Mouse (Mus musculus) embryonic facial prominence, embryonic 11.5 days (tissue): ENCODE results near the gene Arhgef10l. TPM values are rescaled to one million over a fixed set of nuclear protein-coding genes. Genes with fewer than 3 reads are reported as not detected.

Experiments used
- ATAC-seq: fragments of 200-750 bp; cut with Nextera tagmentation; replicated peaks from 2 replicates; pipeline ENCODE4 v1.8.0; 2017; ENCODE audit warnings: low read depth; ENCODE audit not compliant: insufficient number of reproducible peaks, low FRiP score, low TSS enrichment
- DNase-seq: peaks from one replicate; pipeline ENCODE4 v3.0.0-alpha.2; 2015; ENCODE audit warnings: low spot score
- H3K27ac ChIP-seq: fragments of 300-500 bp; sonication (generic); replicated peaks from 2 replicates; pipeline ENCODE4 v1.5.1; 2014; ENCODE audit warnings: mild to moderate bottlenecking, low read depth, low read length, control low read depth
- H3K27me3 ChIP-seq: fragments of 300-500 bp; sonication (generic); 2 replicates; pipeline ENCODE4 v1.6.1; 2014; ENCODE audit warnings: mild to moderate bottlenecking, low read length, moderate library complexity, mixed read lengths; ENCODE audit not compliant: control insufficient read depth, insufficient read depth
- H3K36me3 ChIP-seq: fragments of 300-500 bp; sonication (generic); replicated peaks from 2 replicates; pipeline ENCODE4 v1.6.1; 2014; ENCODE audit warnings: low read depth, mild to moderate bottlenecking, low read length, moderate library complexity, mixed read lengths; ENCODE audit not compliant: control insufficient read depth, insufficient read depth
- H3K4me1 ChIP-seq: fragments of 300-500 bp; sonication (generic); 2 replicates; pipeline ENCODE4 v1.6.1; 2014; ENCODE audit warnings: low read length, mixed read lengths; ENCODE audit not compliant: control insufficient read depth, insufficient read depth
- H3K4me2 ChIP-seq: fragments of 300-500 bp; sonication (generic); 2 replicates; pipeline ENCODE4 v1.6.1; 2014; ENCODE audit warnings: low read depth, mild to moderate bottlenecking, control low read depth, low read length, moderate library complexity
- H3K4me3 ChIP-seq: fragments of 300-500 bp; sonication (generic); 2 replicates; pipeline ENCODE4 v1.5.1; 2014; ENCODE audit warnings: low read depth, low read length, control low read depth
- H3K9ac ChIP-seq: fragments of 300-500 bp; sonication (generic); replicated peaks from 2 replicates; pipeline ENCODE4 v1.6.1; 2014; ENCODE audit warnings: mild to moderate bottlenecking, control low read depth, low read length
- H3K9me3 ChIP-seq: fragments of 300-500 bp; sonication (generic); replicated peaks from 2 replicates; pipeline ENCODE4 v1.6.1; 2016; ENCODE audit warnings: mild to moderate bottlenecking, low read length, inconsistent platforms, mixed read lengths; ENCODE audit not compliant: control insufficient read depth
- WGBS: fragments of 180-500 bp; shearing (Covaris S2); extraction: QIAGEN DNeasy Blood & Tissue Kit; methylation state at CpG from one replicate; pipeline ENCODE4 v1.1.7; 2014; 5-methylcytosine and 5-hydroxymethylcytosine counted together
- microRNA-seq: library from miRNA; unstranded; fragments of <30 nt; microRNA quantifications from one replicate; pipeline ENCODE4, GENCODE M21; 2016; ENCODE audit warnings: borderline number of aligned reads
- polyA plus RNA-seq: library from polyadenylated mRNA; unstranded; fragments of >200 nt; fragmentation: Nextera tagmentation; extraction: Ambion mirVana; gene quantifications from 2 replicates; pipeline ENCODE4 v1.2.1, GENCODE M21; 2014

The Arhgef10l gene
- polyA plus RNA-seq, 1 experiment from 2014 or later, result 10.5 TPM

DNA sequence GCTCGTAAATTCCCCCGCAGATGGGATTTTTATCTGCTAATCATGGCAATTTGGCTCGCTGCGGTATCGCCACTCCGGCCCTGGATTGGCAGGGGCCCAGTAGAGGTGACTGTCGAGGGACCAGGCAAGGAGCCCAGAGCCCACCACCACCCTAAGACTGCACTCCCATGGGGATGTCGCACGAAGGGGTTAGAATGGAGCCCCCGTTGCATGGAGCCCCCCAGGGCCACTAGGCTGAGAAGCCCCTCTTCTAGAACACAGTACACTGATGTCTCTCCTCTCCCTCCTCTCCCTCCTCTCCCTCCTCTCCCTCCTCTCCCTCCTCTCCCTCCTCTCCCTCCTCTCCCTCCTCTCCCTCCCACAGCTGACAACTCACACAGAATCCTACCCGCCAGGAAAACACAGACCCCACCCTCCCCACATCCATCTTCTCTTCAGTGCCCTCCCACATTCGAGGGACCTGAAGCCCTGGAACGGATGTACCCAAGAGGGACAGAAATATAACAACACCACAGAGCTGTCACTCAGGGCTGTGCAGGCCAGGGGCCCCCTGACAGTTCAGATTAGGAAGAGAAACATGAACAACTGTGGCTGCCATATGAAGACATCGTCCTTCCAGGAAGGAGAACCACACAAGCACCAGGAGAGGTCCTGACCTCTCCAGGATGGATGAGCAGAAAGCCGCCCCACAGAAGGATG lies 185.3 kb downstream of the Arhgef10l start:
- DNase-seq (no peak), ATAC-seq (no peak)
- no peak overlapping the region for H3K27ac ChIP-seq
- H3K4me2 ChIP-seq, result no peak overlapping the region
- no peak overlapping the region for H3K4me3 ChIP-seq
- WGBS, result 43% methylated on average over 15 of the region's 15 CpGs
- no peaks in the 10 kb centered on the region for H3K36me3 ChIP-seq
- no peak overlapping the region for H3K9ac ChIP-seq
- no peaks in the 10 kb centered on the region for H3K9me3 ChIP-seq
- H3K27me3 ChIP-seq, result no peaks in the 10 kb centered on the region
- peaks cover 5% of the 10 kb centered on the region; the same call in 1 of the 2 replicates for H3K4me1 ChIP-seq

DNA sequence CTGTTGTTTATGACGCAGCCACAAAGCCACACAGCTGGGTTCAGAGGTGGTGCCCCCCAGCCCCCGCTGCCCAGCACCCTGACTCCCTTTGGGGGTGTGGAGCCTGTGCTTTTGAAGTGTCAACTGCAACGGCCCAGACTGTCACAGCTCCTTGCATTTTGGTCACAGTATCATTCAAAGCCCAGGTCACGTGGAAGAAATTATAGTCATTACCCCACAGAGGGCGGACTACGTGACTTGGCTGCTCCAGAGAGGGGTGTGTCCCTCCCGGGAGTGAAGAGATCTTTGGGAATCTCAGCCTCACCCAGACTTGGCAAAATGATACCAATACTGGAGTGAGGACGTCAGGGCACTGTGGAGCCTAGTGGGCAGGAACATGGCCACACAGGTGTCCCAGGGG lies 190.6 kb downstream of the Arhgef10l start:
- peaks cover 3% of the 10 kb centered on the region; the same call in 1 of the 2 replicates for H3K4me1 ChIP-seq
- H3K9ac ChIP-seq, result no peak overlapping the region
- H3K27ac ChIP-seq, result no peak overlapping the region
- DNase-seq (no peak), ATAC-seq (no peak)
- 59% methylated on average over 8 of the region's 8 CpGs for WGBS
- H3K36me3 ChIP-seq, result no peaks in the 10 kb centered on the region
- H3K4me2 ChIP-seq, result no peak overlapping the region
- H3K4me3 ChIP-seq, result no peak overlapping the region
- no peaks in the 10 kb centered on the region for H3K27me3 ChIP-seq
- H3K9me3 ChIP-seq, result no peaks in the 10 kb centered on the region

DNA sequence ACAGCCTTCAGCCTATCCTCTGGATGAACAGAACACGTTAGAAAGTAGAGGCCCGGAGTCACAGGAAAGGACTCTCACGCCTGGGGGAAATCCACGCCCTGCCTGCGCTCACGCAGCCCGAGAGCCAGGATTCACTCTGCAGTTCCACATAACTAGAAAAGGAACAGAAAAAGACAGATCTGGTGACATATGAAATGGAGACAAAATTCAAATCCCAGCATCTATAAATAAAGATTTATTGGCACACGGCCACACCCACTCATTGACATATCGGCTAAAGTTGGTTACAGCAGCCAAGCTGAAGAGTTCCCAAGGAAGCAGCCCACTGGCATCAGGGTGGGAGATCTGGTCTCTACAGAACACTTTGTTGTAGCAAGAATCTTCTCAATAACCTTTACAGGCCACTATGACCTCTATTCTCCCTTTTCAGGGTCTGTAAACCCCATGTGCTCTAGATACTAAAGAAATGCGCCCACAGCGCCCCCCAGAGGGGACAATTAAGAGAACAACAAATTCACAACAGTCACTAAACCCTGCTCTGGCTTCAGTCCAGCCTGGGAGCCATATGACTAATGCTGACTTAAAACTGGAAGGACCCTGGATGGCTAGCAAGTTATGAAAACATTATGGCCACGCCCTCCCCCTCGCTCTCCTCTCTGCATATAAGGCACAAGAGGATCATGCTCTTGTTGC lies 195.9 kb downstream of the Arhgef10l start:
- no peak overlapping the region for H3K9ac ChIP-seq
- no peaks in the 10 kb centered on the region for H3K9me3 ChIP-seq
- H3K27me3 ChIP-seq, result no peaks in the 10 kb centered on the region
- no peak overlapping the region for H3K4me2 ChIP-seq
- no peaks in the 10 kb centered on the region for H3K4me1 ChIP-seq
- no peak for ATAC-seq
- 70% methylated on average over 13 of the region's 13 CpGs for WGBS
- DNase-seq, result no peak
- no peak overlapping the region for H3K4me3 ChIP-seq
- H3K27ac ChIP-seq, result no peak overlapping the region
- no peaks in the 10 kb centered on the region for H3K36me3 ChIP-seq

DNA sequence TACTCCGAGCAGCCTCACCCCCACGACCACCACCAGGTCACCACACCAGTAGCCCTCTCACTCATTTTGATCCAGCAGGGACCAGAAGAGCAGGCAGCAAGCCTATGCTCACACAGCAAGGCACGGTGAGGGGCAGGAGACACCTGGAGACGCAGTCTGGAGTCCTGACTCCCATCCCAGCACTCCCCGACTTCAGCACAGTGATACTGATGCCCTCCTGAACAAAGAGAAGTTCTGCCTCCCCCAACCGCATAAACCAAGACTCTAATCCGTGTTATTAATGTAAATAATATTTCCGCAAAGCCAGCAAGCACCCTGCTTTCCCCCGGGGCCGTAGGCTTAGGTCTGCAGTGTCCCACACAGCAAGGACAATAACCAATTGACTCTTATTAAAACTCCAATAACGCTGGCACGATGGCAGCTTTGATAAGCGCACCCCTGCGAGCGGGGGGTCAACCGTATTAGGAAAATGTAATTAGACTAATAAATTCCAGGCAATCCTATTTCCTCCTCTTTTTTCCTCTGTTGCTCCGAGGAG lies 198.5 kb downstream of the Arhgef10l start:
- no peak overlapping the region for H3K4me3 ChIP-seq
- H3K27me3 ChIP-seq, result no peaks in the 10 kb centered on the region
- no peaks in the 10 kb centered on the region for H3K36me3 ChIP-seq
- ATAC-seq, result no peak
- WGBS, result 46% methylated on average over 17 of the region's 17 CpGs
- DNase-seq, result no peak
- no peak overlapping the region for H3K27ac ChIP-seq
- no peak overlapping the region for H3K9ac ChIP-seq
- no peaks in the 10 kb centered on the region for H3K9me3 ChIP-seq
- no peaks in the 10 kb centered on the region for H3K4me1 ChIP-seq
- H3K4me2 ChIP-seq, result no peak overlapping the region

Small RNAs within 50 kb of the gene (microRNA-seq; reads per million reads assigned to microRNA genes)
- gene Gm23045, result not detected

Other genes with a start within 250 kb of the Arhgef10l start
- gene Rcc2, start 34.5 kb upstream of the Arhgef10l start, polyA plus RNA-seq, result 69.8 and 87.5 TPM in 2 replicates
- not detected in 2 replicates for gene Padi6, start 76.6 kb upstream of the Arhgef10l start, polyA plus RNA-seq
- 0.18 and 0.20 TPM in 2 replicates for gene Padi4, start 108.2 kb upstream of the Arhgef10l start, polyA plus RNA-seq
- gene Padi3, start 144.6 kb upstream of the Arhgef10l start, polyA plus RNA-seq, result not detected in 2 replicates
- 0.07 and 0.13 TPM in 2 replicates for gene Padi1, start 179.8 kb upstream of the Arhgef10l start, polyA plus RNA-seq
- gene Padi2, start 240.3 kb upstream of the Arhgef10l start, polyA plus RNA-seq, result 2.4 and 2.5 TPM in 2 replicates